Mouse (Mus musculus) telencephalon, adult 2 months (tissue): ENCODE measurements around the gene Gm44596.
"Not testable (repeated sequence)": the region's sequence is repeated elsewhere in the genome, so short reads cannot be mapped to it uniquely, and the experiment has no call there.

Experiments
- DNase-seq: peaks from one replicate; pipeline ENCODE4 v3.0.0-alpha.2; 2011; ENCODE audit warnings: low read depth, low spot score

Gm44596 gene

GRCm38 (mm10) chr6:128380594-128381167, 5.4 kb downstream of the Gm44596 start:
- DNase-seq: not testable (repeated sequence)

- no peak for DNase-seq
These were observed 6.0 kb downstream of the Gm44596 start for GRCm38 (mm10) chr6:128381254-128381653.

GRCm38 (mm10) chr6:128383752-128384151, 8.4 kb downstream of the Gm44596 start:
- DNase-seq: no peak

- DNase-seq: no peak
These were observed 9.7 kb downstream of the Gm44596 start for GRCm38 (mm10) chr6:128385026-128385425.

DNA sequence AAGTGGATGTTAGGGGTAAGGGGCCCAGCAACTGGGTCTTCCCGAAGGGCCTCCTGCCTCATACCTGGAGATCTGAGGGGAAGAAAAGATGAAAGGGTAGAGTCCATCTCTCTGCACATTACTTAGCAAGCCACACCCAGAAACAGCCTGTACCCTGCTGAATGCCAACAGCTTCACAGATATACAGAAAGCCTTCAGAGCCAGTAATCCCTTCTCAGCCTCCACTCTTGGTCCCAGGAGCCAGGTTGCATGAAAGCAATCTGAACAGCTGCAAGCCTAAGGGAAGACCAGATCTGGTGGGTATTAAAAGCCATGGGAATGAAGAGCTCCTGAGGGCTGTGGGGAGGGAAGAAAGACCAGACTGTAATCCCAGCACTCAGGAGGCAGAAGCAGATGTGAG, 13.9 kb downstream of the Gm44596 start:
- no peak for DNase-seq

- no peak for DNase-seq
These were observed 15.4 kb downstream of the Gm44596 start for GRCm38 (mm10) chr6:128390683-128391082.

DNA sequence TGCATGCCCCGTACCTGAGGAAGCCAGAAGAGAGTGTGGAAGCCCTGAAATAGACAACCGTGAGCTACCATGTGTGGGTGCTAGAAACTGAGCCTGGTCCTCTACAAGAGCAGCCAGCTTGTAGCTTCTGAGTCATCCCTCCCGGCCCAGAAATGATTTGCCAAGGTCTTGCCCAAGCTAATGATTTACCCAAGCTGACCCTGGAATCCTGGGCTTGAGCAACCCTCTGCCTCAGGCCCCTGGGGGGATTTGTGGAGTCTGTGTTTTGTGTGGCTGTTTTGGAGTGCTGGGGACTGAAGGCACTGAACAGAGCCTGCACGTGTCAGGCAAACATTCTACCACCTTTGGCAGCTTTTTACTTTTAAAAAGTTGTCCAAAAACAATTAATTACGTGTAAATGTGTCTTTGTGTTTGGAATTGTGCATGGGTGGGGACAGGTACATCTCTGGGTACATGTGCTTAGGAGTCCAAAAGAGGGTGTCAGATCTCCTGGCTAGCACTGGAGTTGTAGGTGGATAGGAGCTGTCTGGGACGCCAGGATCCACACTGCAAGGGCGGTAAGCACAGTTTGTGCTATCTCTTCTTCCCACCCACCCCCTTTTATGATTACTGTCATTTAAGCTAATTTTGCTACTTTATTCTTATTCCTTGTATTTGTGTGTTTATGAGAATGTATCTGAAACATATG, 22.4 kb downstream of the Gm44596 start:
- no peak for DNase-seq

GRCm38 (mm10) chr6:128398996-128399395, 23.7 kb downstream of the Gm44596 start, which contains the start of gene Nrip2:
TSS of gene Nrip2 (plus strand) at chr6:128399296.
- DNase-seq: no peak

- no peak for DNase-seq
These were observed 24.3 kb downstream of the Gm44596 start for GRCm38 (mm10) chr6:128399421-128400185.

- no peak for DNase-seq
These were observed 29.4 kb downstream of the Gm44596 start for GRCm38 (mm10) chr6:128404708-128405107.

DNA sequence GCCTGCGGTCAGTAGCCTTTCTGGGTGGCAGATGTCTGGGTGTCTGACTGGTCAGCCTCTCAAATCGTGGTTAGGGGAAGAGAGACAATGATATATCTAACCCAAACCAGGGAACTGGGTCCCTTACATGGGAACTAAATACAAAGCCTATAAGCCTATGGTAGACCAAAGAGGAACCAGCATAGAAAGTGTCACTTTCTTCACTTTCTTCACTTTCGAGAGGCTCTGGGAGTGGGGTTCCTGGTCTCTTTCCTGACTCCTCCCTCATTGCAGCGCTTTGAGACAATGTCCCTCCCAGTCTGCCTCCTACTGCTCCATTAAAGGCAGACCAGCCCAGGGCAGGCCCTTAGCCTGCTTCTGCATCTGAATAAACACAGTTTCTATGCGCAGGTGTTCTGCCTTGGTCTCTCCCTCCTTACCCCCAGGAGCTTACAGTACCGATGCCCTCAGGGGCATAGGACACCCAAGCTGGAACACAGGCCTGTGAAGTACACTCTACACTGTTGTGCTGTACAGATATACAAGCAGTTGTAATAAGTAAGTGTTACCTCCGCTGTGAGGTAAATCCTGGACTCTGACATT, 33.3 kb downstream of the Gm44596 start:
- no peak for DNase-seq

DNA sequence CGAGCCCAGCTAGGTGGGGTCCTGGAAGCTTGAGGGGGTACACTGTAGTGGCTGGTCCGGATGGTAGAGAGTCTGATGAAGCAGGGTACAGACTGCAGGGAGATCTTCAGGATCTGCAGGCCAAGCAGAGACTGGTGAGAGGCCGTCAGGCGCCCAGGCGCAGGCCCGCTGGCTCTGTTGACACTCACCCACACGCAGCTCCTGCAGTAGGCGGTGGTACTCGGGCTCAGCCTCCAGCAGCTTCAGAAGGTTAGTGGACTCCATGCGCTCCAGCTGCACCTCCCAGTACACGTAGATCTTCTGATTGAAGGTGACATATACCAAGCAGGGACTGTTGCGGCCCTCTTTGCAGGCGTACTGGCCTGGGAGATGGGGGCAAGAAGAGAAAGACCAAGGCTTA, 35.0 kb downstream of the Gm44596 start:
- no peak for DNase-seq

GRCm38 (mm10) chr6:128411115-128411514, 35.8 kb downstream of the Gm44596 start:
- DNase-seq: no peak

DNA sequence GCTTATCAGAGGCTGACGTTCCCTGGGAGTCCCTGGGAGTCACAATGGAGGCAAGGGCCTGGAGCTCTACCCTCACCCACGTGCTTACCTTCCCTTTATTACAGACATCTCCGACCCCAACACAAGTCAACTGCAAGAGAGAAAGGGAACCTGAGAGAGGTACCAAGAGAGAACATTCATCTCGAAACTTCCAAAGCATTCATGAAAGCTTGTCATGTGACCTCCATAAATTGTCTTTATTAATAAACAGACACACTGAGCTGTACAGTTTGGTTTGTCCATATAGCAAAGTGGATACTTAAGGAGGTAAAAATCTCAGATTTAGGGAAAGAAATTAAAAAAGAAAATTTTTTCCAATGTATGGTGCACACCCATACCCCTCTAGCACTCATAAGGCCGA, 40.9 kb downstream of the Gm44596 start:
- DNase-seq: no peak

DNA sequence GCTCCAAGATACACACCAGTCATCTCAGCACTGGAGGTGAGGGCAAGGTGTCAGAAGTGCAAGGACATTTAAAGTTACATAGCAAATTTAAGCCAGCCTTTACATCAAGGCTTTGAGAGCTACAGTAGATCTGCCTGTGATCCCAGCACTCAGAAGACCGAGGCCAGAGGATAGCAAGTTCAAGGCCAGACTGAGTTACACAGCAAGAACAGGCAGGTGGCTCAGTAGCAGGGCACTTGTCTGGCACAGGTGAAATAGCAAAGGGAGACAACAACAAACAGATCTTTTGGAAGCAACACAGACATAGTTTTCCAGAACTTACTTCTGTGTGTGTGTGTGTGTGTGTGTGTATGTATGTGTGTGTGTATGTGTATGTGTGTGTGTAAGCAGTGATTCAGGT, 42.8 kb downstream of the Gm44596 start:
- no peak for DNase-seq

DNA sequence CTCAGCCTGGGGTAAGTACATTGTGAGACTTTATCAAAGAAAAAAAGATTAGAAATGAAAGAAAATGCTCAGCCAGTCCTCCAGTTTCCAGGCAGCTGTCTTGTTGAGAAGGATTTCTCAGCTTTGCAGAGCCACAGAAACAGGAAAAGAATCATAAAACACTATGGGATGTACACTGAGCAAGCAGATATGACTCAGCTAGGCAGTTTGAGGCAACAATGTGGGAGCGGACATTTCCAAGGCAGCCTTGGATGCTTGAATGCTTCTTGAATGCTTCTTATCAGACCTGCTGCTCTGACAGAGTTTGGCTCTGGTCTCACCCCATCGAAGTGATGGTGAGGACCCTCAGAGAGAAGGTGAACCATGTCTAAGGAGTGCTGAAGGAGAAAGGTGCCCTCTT, 45.7 kb downstream of the Gm44596 start:
- peak; percentile 60 for DNase-seq

GRCm38 (mm10) chr6:128421480-128421879, 46.2 kb downstream of the Gm44596 start:
- no peak for DNase-seq

- DNase-seq: no peak
These were observed 48.4 kb downstream of the Gm44596 start for GRCm38 (mm10) chr6:128423496-128424268.

- peak; percentile 94 for DNase-seq
These were observed 49.1 kb downstream of the Gm44596 start, which contains the start of gene Itfg2 for GRCm38 (mm10) chr6:128424269-128425019. TSS of gene Itfg2 (minus strand) at chr6:128424931.

DNA sequence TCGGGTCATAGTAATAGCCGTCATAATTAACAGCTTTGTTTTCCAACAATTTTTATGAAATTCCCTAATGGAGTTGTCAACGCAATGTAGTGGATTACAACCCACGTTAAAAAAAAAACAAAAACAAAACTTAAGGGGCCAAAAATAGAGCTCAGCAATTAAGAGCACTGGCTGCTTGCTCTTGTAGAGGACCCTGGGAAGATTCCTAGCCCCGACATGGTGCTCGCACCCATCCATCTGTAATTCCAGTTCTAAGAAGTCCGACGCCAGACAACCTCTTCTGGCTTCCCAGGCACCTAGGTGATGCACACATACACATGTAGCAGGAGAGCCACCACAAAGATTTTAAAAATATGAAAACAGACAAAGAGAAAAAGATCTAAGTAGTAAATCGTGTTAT, 49.7 kb downstream of the Gm44596 start:
- no peak for DNase-seq

DNA sequence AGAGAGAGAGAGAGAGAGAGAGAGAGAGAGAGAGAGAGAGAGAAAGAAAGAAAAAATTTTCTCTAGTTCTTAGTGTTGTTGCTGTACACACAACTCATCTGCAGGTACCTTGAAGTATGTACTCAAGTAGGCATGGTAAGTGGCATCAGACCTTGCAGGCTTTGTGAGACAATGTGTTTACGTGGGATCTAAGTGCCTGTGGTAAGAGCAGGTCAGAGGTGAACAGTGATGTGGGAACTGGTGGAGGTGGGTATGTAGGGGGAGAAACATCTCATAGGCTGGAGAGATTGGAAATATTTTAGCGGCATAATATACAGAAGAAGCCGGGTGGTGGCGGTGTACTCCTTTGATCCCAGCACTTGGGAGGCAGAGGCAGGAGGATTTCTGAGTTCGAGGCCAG, 52.3 kb downstream of the Gm44596 start:
- DNase-seq: no peak
